Mouse (Mus musculus) brain, embryonic 14.5 days (tissue): Measurements from ENCODE around the gene Eepd1.

Experiments used
- CTCF ChIP-seq: fragments of 200-500 bp; IDR thresholded peaks from 2 replicates; pipeline ENCODE4 v1.5.1; 2012; ENCODE audit warnings: inconsistent platforms, mild to moderate bottlenecking, moderate library complexity, borderline replicate concordance; ENCODE audit not compliant: insufficient read depth, insufficient read length; ENCODE audit errors: extremely low read depth
- POLR2A ChIP-seq: fragments of 200-500 bp; IDR thresholded peaks from 2 replicates; pipeline ENCODE4 v1.6.1; 2012; ENCODE audit warnings: mild to moderate bottlenecking, inconsistent platforms, borderline replicate concordance; ENCODE audit not compliant: poor library complexity, insufficient read depth, insufficient read length, severe bottlenecking; ENCODE audit errors: extremely low read depth

DNA sequence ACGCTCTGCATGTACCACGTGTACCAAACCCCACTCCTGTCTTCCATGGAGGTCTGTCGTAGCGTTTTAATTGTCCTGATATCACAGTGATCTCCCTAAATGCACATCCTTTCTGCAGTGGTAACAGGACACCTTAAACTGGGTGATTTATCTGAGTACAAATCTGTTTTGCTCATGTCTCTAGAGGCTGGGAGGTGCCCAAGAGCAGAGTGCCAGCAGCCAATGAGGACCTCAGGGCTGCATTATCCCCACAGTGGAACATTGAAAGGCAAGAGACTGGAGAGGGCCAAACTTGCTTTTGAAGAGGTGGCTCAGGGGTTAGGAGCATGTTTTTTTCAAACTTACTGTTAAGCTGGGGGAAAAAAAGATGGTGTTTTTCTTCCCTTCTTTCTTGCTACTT, 14.8 kb downstream of the Eepd1 start:
- TF ChIP-seq POLR2A: no peak
- no peak for TF ChIP-seq CTCF
